Mouse (Mus musculus) B cell, adult 62 days (primary cell): ENCODE results near the gene AA792892. TPM values are rescaled to one million over a fixed set of nuclear protein-coding genes. Genes with fewer than 3 reads are reported as not detected.

ENCODE experiments used
- total RNA-seq: library from RNA; stranded (reverse); gene quantifications from 4 replicates; pipeline ENCODE4 v1.2.4, GENCODE M21; 2023

The AA792892 gene
- 0.28 TPM in 1 of 4 replicates, not detected in the others for total RNA-seq

DNA sequence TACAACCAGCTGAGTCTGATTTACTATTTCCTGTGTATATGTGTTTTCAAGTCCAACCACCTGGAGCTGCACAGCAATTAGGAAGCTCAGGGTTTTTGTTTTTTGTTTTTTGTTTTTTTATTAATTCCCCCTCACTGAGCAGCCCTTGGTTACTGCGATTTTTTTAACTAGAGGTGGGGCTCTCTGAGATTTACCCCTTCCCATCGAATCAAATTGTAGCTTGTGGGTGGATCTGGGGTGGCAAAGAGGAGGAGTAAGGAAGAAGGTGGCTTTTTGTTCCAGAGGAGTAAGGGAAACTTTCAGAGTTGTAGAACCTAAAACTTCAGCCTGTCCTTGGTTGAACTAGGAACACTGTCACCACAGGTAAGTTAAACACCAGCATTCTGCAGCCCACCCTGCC lies at the start of gene AA792892:
Gene AA792892 (plus strand): TSS at position 301 of the 400 bp plus-strand sequence.

GRCm38 (mm10) chr5:94306696-94307095 lies 32.9 kb upstream of the AA792892 start, which contains the start of gene A430089I19Rik:
Gene A430089I19Rik (minus strand): TSS chr5:94306796.

DNA sequence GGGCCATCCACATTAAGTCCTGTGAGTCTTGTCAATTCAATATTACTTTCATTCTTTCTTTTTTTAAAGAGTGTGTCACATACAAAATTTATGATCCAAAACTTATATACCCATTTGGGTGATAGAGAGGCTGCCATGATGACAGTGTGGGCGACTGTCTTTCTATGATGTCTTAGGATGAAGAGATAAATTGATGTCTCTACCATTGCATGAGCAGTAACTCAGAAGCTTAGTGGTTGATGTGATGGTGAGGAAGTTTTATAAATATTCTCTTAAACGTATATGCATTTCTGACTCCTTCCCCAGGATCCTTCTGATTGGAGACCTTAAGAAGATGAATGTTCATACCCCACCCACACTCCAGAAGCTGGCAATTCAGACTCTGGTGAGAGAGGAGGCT lies 25.4 kb upstream of the AA792892 start, which contains the start of gene Gm6502:
Gene Gm6502 (plus strand): TSS at position 301 of the 400 bp plus-strand sequence.

Other genes with a start within 250 kb of the AA792892 start
- gene Gm3106, start 121.7 kb upstream of the AA792892 start, total RNA-seq = not detected in 4 replicates
- gene A430089I19Rik, start 33.0 kb upstream of the AA792892 start, total RNA-seq = not detected in 4 replicates
- not detected in 4 replicates for gene Gm6502, start 25.3 kb upstream of the AA792892 start, total RNA-seq
- not detected in 4 replicates for gene Gm7682, start 106.0 kb downstream of the AA792892 start, total RNA-seq
- not detected in 4 replicates for gene Gm3139, start 186.5 kb downstream of the AA792892 start, total RNA-seq